Mouse (Mus musculus) stomach, postnatal 0 days (tissue): ENCODE data around the gene Auh. TPM values are rescaled to one million over a fixed set of nuclear protein-coding genes. Genes with fewer than 3 reads are reported as not detected.

Experiments
- ATAC-seq: fragments of 200-750 bp; cut with Nextera tagmentation; 2 replicates; pipeline ENCODE4 v1.8.0; 2017; ENCODE audit not compliant: low FRiP score, low TSS enrichment
- DNase-seq: peaks from one replicate; pipeline ENCODE4 v3.0.0-alpha.2; 2016; ENCODE audit warnings: low spot score
- H3K27ac ChIP-seq: fragments of 300-500 bp; sonication (generic); replicated peaks from 2 replicates; pipeline ENCODE4 v1.5.1; 2014; ENCODE audit warnings: mild to moderate bottlenecking, control low read depth
- H3K27me3 ChIP-seq: fragments of 300-500 bp; sonication (generic); 2 replicates; pipeline ENCODE4 v1.6.1; 2014; ENCODE audit warnings: low read length; ENCODE audit not compliant: control insufficient read depth, insufficient read depth
- H3K36me3 ChIP-seq: fragments of 300-500 bp; sonication (generic); 2 replicates; pipeline ENCODE4 v1.6.1; 2014; ENCODE audit warnings: low read length, mixed read lengths; ENCODE audit not compliant: control insufficient read depth, insufficient read depth
- H3K4me1 ChIP-seq: fragments of 300-500 bp; sonication (generic); replicated peaks from 2 replicates; pipeline ENCODE4 v1.6.1; 2014; ENCODE audit warnings: antibody characterized with exemption; ENCODE audit not compliant: control insufficient read depth, insufficient read depth
- H3K4me2 ChIP-seq: fragments of 300-500 bp; sonication (generic); replicated peaks from 2 replicates; pipeline ENCODE4 v1.6.1; 2014; ENCODE audit warnings: low read depth, mild to moderate bottlenecking, control low read depth, moderate library complexity
- H3K4me3 ChIP-seq: fragments of 300-500 bp; sonication (generic); 2 replicates; pipeline ENCODE4 v1.5.1; 2014; ENCODE audit warnings: low read depth, low read length, control low read depth
- H3K9ac ChIP-seq: fragments of 300-500 bp; sonication (generic); 2 replicates; pipeline ENCODE4 v1.6.1; 2014; ENCODE audit warnings: mild to moderate bottlenecking, low read length, control low read depth, mixed read lengths
- H3K9me3 ChIP-seq: fragments of 300-500 bp; sonication (generic); 2 replicates; pipeline ENCODE4 v1.6.1; 2016; ENCODE audit warnings: low read length; ENCODE audit not compliant: control insufficient read depth
- CTCF ChIP-seq: IDR thresholded peaks from 2 replicates; pipeline ENCODE4 v1.5.1; 2016; ENCODE audit warnings: antibody characterized with exemption, low read depth, mild to moderate bottlenecking, moderate library complexity
- EP300 ChIP-seq: optimal IDR thresholded peaks from 2 replicates; pipeline ENCODE3; 2016; ENCODE audit warnings: antibody characterized with exemption
- WGBS: fragments of 180-500 bp; shearing (Covaris S2); extraction: QIAGEN DNeasy Blood & Tissue Kit; methylation state at CpG from one replicate; pipeline ENCODE4 v1.1.7; 2014; 5-methylcytosine and 5-hydroxymethylcytosine counted together
- polyA plus RNA-seq: library from polyadenylated mRNA; unstranded; fragments of >200 nt; fragmentation: Nextera tagmentation; extraction: Ambion mirVana; gene quantifications from 2 replicates; pipeline ENCODE4 v1.2.1, GENCODE M21; 2015

Auh gene
- polyA plus RNA-seq, 1 experiment from 2014 or later = 41.4 TPM

DNA sequence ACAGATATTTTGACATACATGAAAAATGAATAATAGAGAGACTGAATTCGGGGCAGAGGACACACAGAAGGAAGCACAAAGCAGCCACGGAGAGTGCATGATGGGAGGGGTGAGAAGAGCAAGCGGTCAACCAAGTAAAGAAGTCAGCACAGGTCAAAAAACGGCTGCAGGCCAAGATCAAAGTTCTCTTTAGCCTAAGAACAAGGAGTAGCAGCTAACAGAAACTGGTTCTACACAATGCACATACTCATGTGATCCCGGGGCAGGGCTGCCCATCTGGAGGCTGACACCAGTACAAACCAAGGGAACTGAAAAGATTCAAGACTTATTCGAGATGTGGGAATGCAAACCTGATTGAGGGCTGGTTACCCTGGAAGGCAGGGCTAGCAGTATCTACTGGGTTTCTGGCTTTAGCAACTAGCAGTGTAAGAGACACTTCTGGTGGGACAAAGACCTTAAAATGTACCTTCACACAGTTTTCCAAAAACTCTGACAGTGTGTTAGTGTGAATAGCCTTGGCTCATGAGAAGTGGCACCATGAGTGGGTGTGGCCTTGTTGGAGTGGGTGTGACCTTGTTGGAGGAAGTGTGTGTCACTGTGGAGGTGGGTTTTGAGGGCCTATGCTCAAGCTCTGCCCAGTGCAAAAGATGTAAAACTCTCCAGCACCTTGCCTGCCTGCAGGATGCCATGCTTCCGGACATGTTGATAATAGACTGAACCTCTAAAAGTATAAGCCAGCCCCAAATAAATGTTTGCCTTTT, 8.2 kb downstream of the Auh start:
- DNase-seq = peak; percentile 23
- Histone ChIP-seq H3K4me2 (no peak overlapping the region), H3K27me3 (no peaks in the 10 kb centered on the region), H3K36me3 (no peaks in the 10 kb centered on the region), H3K9ac (no peak overlapping the region), H3K4me3 (no peak overlapping the region), H3K27ac (no peak overlapping the region), H3K9me3 (no peaks in the 10 kb centered on the region), H3K4me1 (no peaks in the 10 kb centered on the region)
- ATAC-seq = no peak
- 60% methylated on average over 7 of the region's 7 CpGs for WGBS
- TF ChIP-seq CTCF (no peak), EP300 (no peak)

DNA sequence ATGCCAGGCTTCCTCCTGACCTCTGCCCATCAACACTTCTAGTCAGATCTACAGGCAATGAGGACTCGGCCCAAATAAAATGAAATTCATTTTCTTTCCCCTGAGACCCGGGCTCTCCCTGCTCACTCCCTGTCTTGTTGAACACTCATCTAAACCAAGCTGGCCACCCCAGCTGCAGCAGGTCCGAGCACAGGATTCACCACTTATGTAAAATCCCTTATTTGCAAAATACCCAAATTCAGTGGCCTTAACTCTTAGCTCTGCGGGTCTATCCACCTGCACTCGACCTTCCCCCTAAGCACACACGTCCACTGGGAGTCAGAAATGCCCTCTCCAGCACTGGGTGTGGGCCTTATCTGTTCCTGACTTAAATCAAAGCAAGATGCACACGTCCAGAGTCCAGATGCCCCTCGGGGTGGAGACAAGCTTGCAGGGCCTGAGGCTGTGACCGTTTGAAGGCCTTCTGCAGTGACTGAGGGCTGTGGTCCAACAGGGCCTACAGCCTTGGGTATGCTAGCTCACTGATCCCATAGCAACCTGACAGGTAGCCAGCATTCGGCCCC, 9.6 kb downstream of the Auh start:
- no peaks in the 10 kb centered on the region for H3K4me1 ChIP-seq
- TF ChIP-seq EP300 (no peak), CTCF (no peak)
- no peak overlapping the region for H3K9ac ChIP-seq
- no peak for DNase-seq
- no peaks in the 10 kb centered on the region for H3K27me3 ChIP-seq
- no peaks in the 10 kb centered on the region for H3K9me3 ChIP-seq
- ATAC-seq = no peak
- H3K27ac ChIP-seq = no peak overlapping the region
- WGBS = 71% methylated on average over 10 of the region's 10 CpGs
- no peaks in the 10 kb centered on the region for H3K36me3 ChIP-seq
- no peak overlapping the region for H3K4me2 ChIP-seq
- H3K4me3 ChIP-seq = no peak overlapping the region

DNA sequence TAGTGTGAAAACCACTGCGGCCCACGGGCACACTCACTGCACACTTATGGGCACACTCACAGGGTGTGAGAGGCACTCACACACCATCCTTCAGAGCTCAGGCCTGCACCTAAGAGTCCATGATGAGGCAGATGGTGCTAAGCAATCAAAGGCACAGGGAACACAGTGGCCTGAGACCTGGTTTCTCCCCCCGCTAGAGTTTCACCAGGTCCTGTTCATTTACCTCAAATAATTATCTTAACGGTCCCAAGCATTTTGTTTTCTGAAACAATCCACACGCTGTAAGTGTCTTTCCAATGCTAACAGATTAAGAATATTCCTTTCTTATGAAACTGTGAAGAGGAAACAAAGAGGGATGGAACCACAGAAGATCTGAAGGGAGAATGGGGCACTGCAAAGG, 11.1 kb downstream of the Auh start:
- TF ChIP-seq CTCF (no peak), EP300 (no peak)
- no peak overlapping the region for H3K4me3 ChIP-seq
- H3K27ac ChIP-seq = no peak overlapping the region
- H3K4me2 ChIP-seq = no peak overlapping the region
- H3K27me3 ChIP-seq = no peaks in the 10 kb centered on the region
- no peak overlapping the region for H3K9ac ChIP-seq
- H3K9me3 ChIP-seq = no peaks in the 10 kb centered on the region
- no peaks in the 10 kb centered on the region for H3K4me1 ChIP-seq
- no peaks in the 10 kb centered on the region for H3K36me3 ChIP-seq
- WGBS = 94% methylated on average over 5 of the region's 5 CpGs
- ATAC-seq = no peak
- DNase-seq = no peak

DNA sequence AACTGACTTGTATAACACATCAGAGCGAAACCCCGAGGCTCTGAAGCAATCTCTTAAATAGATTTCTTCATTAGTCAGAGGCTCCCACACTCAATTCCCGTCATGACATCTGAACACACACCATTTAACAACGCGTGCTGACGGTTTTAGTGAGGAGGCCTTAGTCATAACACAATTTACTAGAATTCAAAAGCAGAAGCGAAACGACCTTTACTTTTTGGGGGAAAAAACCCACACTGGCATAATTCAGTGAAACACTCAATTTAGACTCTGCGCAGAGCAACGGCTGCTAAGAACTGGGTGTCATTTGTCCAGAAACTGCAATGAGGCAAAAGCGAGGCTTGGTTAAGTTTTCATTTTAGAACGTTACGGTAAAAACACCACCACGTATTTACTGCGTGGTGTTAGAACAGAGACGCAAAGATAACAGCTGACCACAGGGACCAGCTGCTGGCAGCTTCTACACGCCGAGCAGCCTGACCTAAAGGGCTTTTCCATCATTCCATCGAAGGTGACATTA, 14.8 kb downstream of the Auh start:
- no peak overlapping the region for H3K4me2 ChIP-seq
- no peaks in the 10 kb centered on the region for H3K4me1 ChIP-seq
- H3K27ac ChIP-seq = no peak overlapping the region
- TF ChIP-seq CTCF = no peak
- no peak for TF ChIP-seq EP300
- ATAC-seq = no peak
- no peaks in the 10 kb centered on the region for H3K27me3 ChIP-seq
- DNase-seq = no peak
- no peak overlapping the region for H3K4me3 ChIP-seq
- no peak overlapping the region for H3K9ac ChIP-seq
- 0 out of 2 replicates have a peak, but pooled peaks cover 3% of the 10 kb centered on the region for H3K36me3 ChIP-seq
- H3K9me3 ChIP-seq = no peaks in the 10 kb centered on the region
- 57% methylated on average over 19 of the region's 19 CpGs for WGBS

DNA sequence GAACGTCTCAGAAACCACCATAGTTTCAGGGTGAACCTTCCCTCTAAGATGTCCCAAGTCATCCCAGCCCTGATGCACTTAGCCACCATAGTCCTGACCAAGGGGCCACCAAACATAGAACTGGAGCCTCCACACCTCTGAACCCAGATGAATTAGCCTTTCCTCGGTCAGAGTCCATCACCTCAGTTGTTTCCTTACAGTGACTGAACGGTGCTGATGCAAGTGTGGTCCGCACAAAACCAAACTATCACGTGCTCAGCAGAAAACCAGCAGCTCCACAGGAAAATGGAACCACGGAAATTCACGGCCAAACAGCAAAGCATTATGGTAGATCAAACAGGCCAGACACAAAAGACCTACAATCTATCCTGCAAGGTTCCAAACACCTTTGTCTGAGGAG, 15.6 kb downstream of the Auh start:
- WGBS = 73% methylated on average over 7 of the region's 7 CpGs
- ATAC-seq = no peak
- Histone ChIP-seq H3K27ac (no peak overlapping the region), H3K36me3 (0 out of 2 replicates have a peak, but pooled peaks cover 3% of the 10 kb centered on the region), H3K27me3 (no peaks in the 10 kb centered on the region), H3K9me3 (no peaks in the 10 kb centered on the region), H3K4me3 (no peak overlapping the region), H3K4me2 (no peak overlapping the region), H3K9ac (no peak overlapping the region), H3K4me1 (no peaks in the 10 kb centered on the region)
- TF ChIP-seq EP300 (no peak), CTCF (no peak)
- no peak for DNase-seq

DNA sequence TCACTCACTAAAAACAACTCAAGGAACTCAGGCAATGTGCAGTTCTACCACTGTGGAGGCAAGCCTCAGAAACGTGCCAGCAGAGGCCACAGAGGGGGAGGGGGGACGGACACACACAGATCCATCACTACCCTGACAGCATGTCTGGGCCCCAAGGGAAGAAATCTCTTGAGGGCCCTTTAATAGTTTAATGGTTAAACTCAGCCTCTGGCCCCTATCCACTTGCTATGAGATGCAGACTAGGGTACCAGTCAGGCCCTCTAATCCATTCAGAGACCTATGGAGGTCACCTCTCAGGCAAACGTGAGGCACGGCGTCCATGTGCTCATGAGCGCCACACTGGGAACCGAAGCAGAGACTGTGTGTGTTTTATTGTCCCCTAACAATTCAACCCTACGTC, 17.0 kb downstream of the Auh start:
- H3K36me3 ChIP-seq = 0 out of 2 replicates have a peak, but pooled peaks cover 3% of the 10 kb centered on the region
- H3K9me3 ChIP-seq = no peaks in the 10 kb centered on the region
- H3K27me3 ChIP-seq = no peaks in the 10 kb centered on the region
- H3K4me3 ChIP-seq = no peak overlapping the region
- no peak overlapping the region for H3K9ac ChIP-seq
- no peak overlapping the region for H3K4me2 ChIP-seq
- WGBS = 58% methylated on average over 8 of the region's 8 CpGs
- DNase-seq (no peak), ATAC-seq (no peak)
- no peaks in the 10 kb centered on the region for H3K4me1 ChIP-seq
- TF ChIP-seq EP300 = no peak
- no peak for TF ChIP-seq CTCF
- no peak overlapping the region for H3K27ac ChIP-seq
